Mouse (Mus musculus) MN1 (cell line): ENCODE measurements around the gene Slc44a4.

ENCODE experiments used
- DNase-seq: peaks from one replicate; pipeline ENCODE4 v3.0.0-alpha.2; 2016; ENCODE audit warnings: low spot score

The Slc44a4 gene

GRCm38 (mm10) chr17:34913930-34914665 lies at the start of gene Slc44a4:
Gene Slc44a4 (plus strand): TSS chr17:34914466.
- DNase-seq: no peak

- no peak for DNase-seq
These were observed 48.3 kb upstream of the Slc44a4 start for GRCm38 (mm10) chr17:34865981-34866380.

- DNase-seq: no peak
These were observed 39.9 kb upstream of the Slc44a4 start for GRCm38 (mm10) chr17:34874321-34874720.

- DNase-seq: no peak
These were observed 34.9 kb upstream of the Slc44a4 start, which contains the start of gene Zbtb12 for GRCm38 (mm10) chr17:34879336-34879879. Gene Zbtb12 (plus strand): TSS chr17:34879483.

GRCm38 (mm10) chr17:34881166-34881565 lies 33.1 kb upstream of the Slc44a4 start:
- no peak for DNase-seq

GRCm38 (mm10) chr17:34881683-34882310 lies 32.5 kb upstream of the Slc44a4 start, which contains the start of gene Gm20547:
Gene Gm20547 (minus strand): TSS chr17:34882042.
- peak; percentile 41 for DNase-seq

GRCm38 (mm10) chr17:34883332-34883731 lies 30.9 kb upstream of the Slc44a4 start:
- DNase-seq: no peak

- no peak for DNase-seq
These were observed 29.6 kb upstream of the Slc44a4 start for GRCm38 (mm10) chr17:34884704-34885103.

GRCm38 (mm10) chr17:34885615-34886014 lies 28.7 kb upstream of the Slc44a4 start:
- DNase-seq: no peak

GRCm38 (mm10) chr17:34887942-34888341 lies 26.3 kb upstream of the Slc44a4 start:
- DNase-seq: no peak

GRCm38 (mm10) chr17:34890074-34890743 lies 24.1 kb upstream of the Slc44a4 start:
- no peak for DNase-seq

- no peak for DNase-seq
These were observed 22.9 kb upstream of the Slc44a4 start for GRCm38 (mm10) chr17:34891377-34891776.

- DNase-seq: no peak
These were observed 21.0 kb upstream of the Slc44a4 start for GRCm38 (mm10) chr17:34893072-34893824.

- DNase-seq: peak; percentile 97
These were observed 20.1 kb upstream of the Slc44a4 start for GRCm38 (mm10) chr17:34894074-34894597.

GRCm38 (mm10) chr17:34894801-34895530 lies 19.3 kb upstream of the Slc44a4 start:
- DNase-seq: peak; percentile 43

GRCm38 (mm10) chr17:34895724-34896123 lies 18.5 kb upstream of the Slc44a4 start:
- DNase-seq: no peak

- DNase-seq: no peak
These were observed 17.9 kb upstream of the Slc44a4 start for GRCm38 (mm10) chr17:34896366-34896765.

- DNase-seq: peak; percentile 65
These were observed 16.7 kb upstream of the Slc44a4 start for GRCm38 (mm10) chr17:34897373-34898159.

GRCm38 (mm10) chr17:34898160-34898586 lies 16.1 kb upstream of the Slc44a4 start, which contains the start of the genes C2 and Ehmt2:
Gene C2 (minus strand): TSS chr17:34898265.
Gene Ehmt2 (plus strand): TSS chr17:34898469.
- peak; percentile 75 for DNase-seq

GRCm38 (mm10) chr17:34898706-34899052 lies 15.6 kb upstream of the Slc44a4 start:
- no peak for DNase-seq
